Mouse (Mus musculus): ENCODE results near the gene Cracr2b.

DNA sequence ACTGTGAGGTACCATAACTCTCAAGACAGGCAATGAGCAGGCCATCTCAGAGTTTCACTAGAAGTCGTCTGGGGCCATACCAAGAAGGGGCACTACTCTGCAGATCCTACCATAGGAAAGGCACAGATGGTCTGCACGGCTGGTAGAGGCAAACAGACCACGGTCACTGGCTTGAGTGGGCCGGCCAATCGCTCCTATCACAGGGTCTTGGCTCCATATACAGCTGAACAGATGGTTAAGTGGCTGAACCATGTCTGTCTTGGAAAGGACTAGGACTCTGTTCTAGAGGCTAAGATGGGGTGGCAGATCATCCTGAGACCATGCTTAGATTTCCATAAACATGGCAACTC is 41.6 kb downstream of the Cracr2b start:
- TF ChIP-seq POLR2A (IDR thresholded peaks at IDR 0.05; ENCODE audit: low read depth, low read length) = no peak
- no peak for TF ChIP-seq CTCF (conservative IDR thresholded peaks at IDR 0.05; ENCODE audit: insufficient read depth, insufficient read length, low read depth, low read length)

Data from kidney, adult 2 months (tissue).